7 mouse cellular contexts compared by ENCODE assay signal in genomic region chr2:57237026-57237425, GRCm38 (mm10). TPM values are rescaled to one million over a fixed set of nuclear protein-coding genes. Genes with fewer than 3 reads are reported as not detected.
DNase-seq lines count a peak whose midpoint lies in the region; ATAC-seq lines count a peak whose summit lies in the region.

No protein-coding gene starts in this region.

- peaks cover 4% of the 10 kb centered on the region; the same call in 1 of the 2 replicates for H3K4me1 ChIP-seq in neural tube, embryonic 11.5 days (ENCODE audit: control insufficient read depth, insufficient read depth, low read length)
- H3K4me1 ChIP-seq in forebrain, embryonic 15.5 days, result peaks cover 15% of the 10 kb centered on the region; the same call in 1 of the 2 replicates
- peaks cover 22% of the 10 kb centered on the region for H3K4me1 ChIP-seq in liver, embryonic 12.5 days

- no peaks in the 10 kb centered on the region for H3K36me3 ChIP-seq in neural tube, embryonic 11.5 days (ENCODE audit: control insufficient read depth, insufficient read depth, low read length)
- H3K36me3 ChIP-seq in forebrain, embryonic 15.5 days, result no peaks in the 10 kb centered on the region
- H3K36me3 ChIP-seq in liver, embryonic 12.5 days, result no peaks in the 10 kb centered on the region

- peak overlapping the region; percentile 97 for H3K4me2 ChIP-seq in neural tube, embryonic 11.5 days (ENCODE audit: low read depth)
- H3K4me2 ChIP-seq in forebrain, embryonic 15.5 days (replicated peaks), result peak overlapping the region; percentile 96
- H3K4me2 ChIP-seq in liver, embryonic 12.5 days, result peak overlapping the region; percentile 94

- 57% methylated on average over 6 of the region's 6 CpGs for WGBS in neural tube, embryonic 11.5 days
- 35% methylated on average over 6 of the region's 6 CpGs for WGBS in forebrain, embryonic 15.5 days
- WGBS in liver, embryonic 12.5 days (ENCODE audit: insufficient replicate concordance), result 68% methylated on average over 6 of the region's 6 CpGs

- ATAC-seq in neural tube, embryonic 11.5 days (ENCODE audit: insufficient read depth, low FRiP score, low TSS enrichment), result no peak
- no peak for ATAC-seq in forebrain, embryonic 15.5 days (replicated peaks)
- no peak for ATAC-seq in liver, embryonic 12.5 days

- no peak overlapping the region for H3K4me3 ChIP-seq in neural tube, embryonic 11.5 days (ENCODE audit: low read depth, low read length)
- H3K4me3 ChIP-seq in forebrain, embryonic 15.5 days, result no peak overlapping the region
- no peak overlapping the region for H3K4me3 ChIP-seq in liver, embryonic 12.5 days

- no peaks in the 10 kb centered on the region for H3K27me3 ChIP-seq in neural tube, embryonic 11.5 days (ENCODE audit: control insufficient read depth, insufficient read depth, low read length)
- H3K27me3 ChIP-seq in forebrain, embryonic 15.5 days, result no peaks in the 10 kb centered on the region
- H3K27me3 ChIP-seq in liver, embryonic 12.5 days (replicated peaks), result no peaks in the 10 kb centered on the region

- H3K9me3 ChIP-seq in neural tube, embryonic 11.5 days (ENCODE audit: control insufficient read depth, low read length), result no peaks in the 10 kb centered on the region
- no peaks in the 10 kb centered on the region for H3K9me3 ChIP-seq in forebrain, embryonic 15.5 days
- H3K9me3 ChIP-seq in liver, embryonic 12.5 days (replicated peaks), result no peaks in the 10 kb centered on the region

- no peak for DNase-seq in neural tube, embryonic 11.5 days (ENCODE audit: low spot score)
- no peak for DNase-seq in neural tube, embryonic 10.5 days (ENCODE audit: extremely low spot score, low spot score)
- DNase-seq in B cell, adult 2 months, result no peak
- DNase-seq in layer of hippocampus, adult 9-10 months (ENCODE audit: low spot score), result no peak
- DNase-seq in layer of hippocampus, postnatal 10 days (ENCODE audit: low spot score in 2 of 2), result no peak

- no peak overlapping the region for H3K9ac ChIP-seq in neural tube, embryonic 11.5 days (ENCODE audit: low read length)
- no peak overlapping the region for H3K9ac ChIP-seq in forebrain, embryonic 15.5 days (replicated peaks)
- H3K9ac ChIP-seq in liver, embryonic 12.5 days, result peak overlapping the region; percentile 83

- H3K27ac ChIP-seq in neural tube, embryonic 11.5 days (ENCODE audit: low read depth, low read length), result no peak overlapping the region
- no peak overlapping the region for H3K27ac ChIP-seq in forebrain, embryonic 15.5 days (replicated peaks)
- no peak overlapping the region for H3K27ac ChIP-seq in liver, embryonic 12.5 days

RNA-seq across cellular contexts. Expression of gene Gpd2, which starts 0.4 kb away (rescaled TPM):
- 22.2 and 22.6 TPM in 2 replicates for polyA plus RNA-seq in neural tube, embryonic 11.5 days (2014; fragmentation: Nextera tagmentation; extraction: Ambion mirVana)
- 24.7 and 27.6 TPM in 2 replicates for polyA plus RNA-seq in forebrain, embryonic 15.5 days (2015; fragmentation: Nextera tagmentation; extraction: Ambion mirVana)
- polyA plus RNA-seq in liver, embryonic 12.5 days (2016; fragmentation: Nextera tagmentation; extraction: Ambion mirVana), result 12.9 and 13.2 TPM in 2 replicates
- total RNA-seq in layer of hippocampus, postnatal 10 days (2021), result 100 to 1,000 TPM; 124 to 139 TPM
